Mouse (Mus musculus) mesoderm, embryonic 11.5 days (tissue): ENCODE measurements at regions not wholly inside any gene's neighbourhood (a gene's known extent, or its start where the extent isn't known, plus 50 kb on each side); places are given as distances from the start of the nearest gene placed in this dataset.

Experiments used
- DNase-seq: peaks from one replicate; pipeline ENCODE4 v3.0.0-alpha.2; 2012; ENCODE audit warnings: low read depth, low spot score

- no peak for DNase-seq
Observed at GRCm38 (mm10) chr3:50761766-50762165, 318.4 kb upstream of the Slc7a11 start.

GRCm38 (mm10) chr3:50758106-50758505 lies 314.7 kb upstream of the Slc7a11 start:
- DNase-seq, result no peak

GRCm38 (mm10) chr3:50737173-50737572 lies 293.8 kb upstream of the Slc7a11 start:
- DNase-seq, result no peak

- DNase-seq, result no peak
Observed at GRCm38 (mm10) chr3:50719035-50719434, 275.6 kb upstream of the Slc7a11 start.

GRCm38 (mm10) chr3:50713463-50713862 lies 270.0 kb upstream of the Slc7a11 start:
- no peak for DNase-seq

GRCm38 (mm10) chr3:50709415-50709989 lies 266.1 kb upstream of the Slc7a11 start:
- DNase-seq, result peak; percentile 34

GRCm38 (mm10) chr3:50706707-50707106 lies 263.3 kb upstream of the Slc7a11 start:
- DNase-seq, result no peak

- no peak for DNase-seq
Observed at GRCm38 (mm10) chr3:50694904-50695680, 251.7 kb upstream of the Slc7a11 start.

GRCm38 (mm10) chr3:50694497-50694896 lies 251.1 kb upstream of the Slc7a11 start:
- DNase-seq, result no peak

GRCm38 (mm10) chr3:50692306-50692705 lies 248.9 kb upstream of the Slc7a11 start:
- no peak for DNase-seq

- no peak for DNase-seq
Observed at GRCm38 (mm10) chr3:50690750-50691149, 247.3 kb upstream of the Slc7a11 start.

GRCm38 (mm10) chr3:50689375-50689774 lies 246.0 kb upstream of the Slc7a11 start:
- DNase-seq, result no peak

GRCm38 (mm10) chr3:50687755-50688154 lies 244.3 kb upstream of the Slc7a11 start:
- no peak for DNase-seq

GRCm38 (mm10) chr3:50678611-50678988 lies 235.2 kb upstream of the Slc7a11 start:
- DNase-seq, result no peak

GRCm38 (mm10) chr3:50677953-50678610 lies 234.7 kb upstream of the Slc7a11 start:
- no peak for DNase-seq

GRCm38 (mm10) chr3:50675769-50676168 lies 232.4 kb upstream of the Slc7a11 start:
- no peak for DNase-seq

GRCm38 (mm10) chr3:50674860-50675566 lies 231.6 kb upstream of the Slc7a11 start:
- no peak for DNase-seq

- no peak for DNase-seq
Observed at GRCm38 (mm10) chr3:50665316-50665715, 221.9 kb upstream of the Slc7a11 start.

GRCm38 (mm10) chr3:50660966-50661365 lies 217.6 kb upstream of the Slc7a11 start:
- no peak for DNase-seq

- no peak for DNase-seq
Observed at GRCm38 (mm10) chr3:50660566-50660965, 217.2 kb upstream of the Slc7a11 start.

GRCm38 (mm10) chr3:50657890-50658289 lies 214.5 kb upstream of the Slc7a11 start:
- no peak for DNase-seq

GRCm38 (mm10) chr3:50654441-50654840 lies 211.0 kb upstream of the Slc7a11 start:
- DNase-seq, result no peak
